ENCODE assay signal across 12 mouse cellular contexts in the genomic region with DNA sequence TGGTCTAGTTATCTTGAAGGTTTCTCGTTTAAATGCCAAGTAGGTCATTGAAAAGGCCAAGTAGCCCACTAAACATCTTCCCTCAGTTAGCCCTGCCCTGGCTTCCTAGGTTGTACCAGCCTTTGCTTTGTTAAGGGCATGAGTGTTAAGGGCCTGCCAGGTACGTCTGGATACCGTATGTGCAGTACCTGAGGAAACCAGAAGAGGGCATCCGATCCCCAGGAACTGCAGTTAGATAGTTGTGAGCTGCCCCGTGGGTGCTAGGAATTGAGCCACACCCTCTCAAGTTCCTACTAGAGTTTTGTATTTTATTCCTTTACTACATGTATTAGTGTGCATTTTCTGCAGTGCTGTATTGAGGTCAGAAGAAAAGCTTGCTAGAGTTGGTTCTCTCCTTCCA. TPM values are rescaled to one million over a fixed set of nuclear protein-coding genes. Genes with fewer than 3 reads are reported as not detected.
DNase-seq lines count a peak whose midpoint lies in the region; TF ChIP-seq lines count a peak whose summit lies in the region.
"Had no signal": no experiment of that assay in that cellular context is flagged by ENCODE, and none has a peak within 500 bp of the region (broad histone marks: within the 10 kb centered on the region; RNA-seq: fewer than 3 reads in every experiment).

No protein-coding gene starts in this region.

- no peak for DNase-seq in heart, adult 2 months
- DNase-seq in heart, adult 11 months: no peak
- DNase-seq in ovary, postnatal 14 days (ENCODE audit: low spot score): peak; percentile 11
- DNase-seq in ovary, postnatal 10 days (ENCODE audit: low spot score): no peak
- DNase-seq in c-Kit-positive CD71-positive TER-119-negative erythroid progenitor cells, embryonic 14.5 days (ENCODE audit: low read depth): peak; percentile 19
- DNase-seq in splenic B cell, adult 2 months (ENCODE audit: low read depth, low spot score): peak; percentile 20
- no peak for DNase-seq in adrenal gland, adult 2 months
- no peak for DNase-seq in left cerebral cortex, postnatal 10 days (ENCODE audit: extremely low spot score in 1 of 2, low spot score in 2 of 2)
- DNase-seq: embryo, embryonic 11 days; heart, postnatal 10 days; retina, postnatal 1 day had no signal

- no peak overlapping the region for H3K4me3 ChIP-seq in heart, adult 2 months
- H3K4me3 ChIP-seq: liver, embryonic 15.5 days had no signal

- no peak for TF ChIP-seq POLR2A in heart, adult 2 months (IDR thresholded peaks at IDR 0.05; ENCODE audit: insufficient read depth, low read depth, low read length)

- H3K27me3 ChIP-seq in heart, adult 2 months (ENCODE audit: control insufficient read depth, insufficient read depth, low read length): no peaks in the 10 kb centered on the region
- no peaks in the 10 kb centered on the region for H3K27me3 ChIP-seq in splenic B cell, adult 2 months (ENCODE audit: control insufficient read depth, insufficient read depth, low read length, poor library complexity, severe bottlenecking)
- H3K27me3 ChIP-seq: liver, embryonic 15.5 days had no signal

- intact Hi-C loops in heart, adult 2 months (cut with DNase I): no loop called here
- intact Hi-C loops in left cerebral cortex, postnatal 10 days (cut with DNase I): no loop called here

- 95% methylated on average over 5 of the region's 5 CpGs for WGBS in heart, adult 2 months

- H3K79me2 ChIP-seq in heart, adult 2 months (replicated peaks; ENCODE audit: control insufficient read depth, insufficient read depth, low read length): no peaks in the 10 kb centered on the region

- no peaks in the 10 kb centered on the region for H3K36me3 ChIP-seq in heart, adult 2 months (ENCODE audit: control insufficient read depth, insufficient read depth, low read length)
- peaks cover 8% of the 10 kb centered on the region for H3K36me3 ChIP-seq in splenic B cell, adult 2 months (ENCODE audit: control insufficient read depth, insufficient read depth, low read length, poor library complexity, severe bottlenecking)

- no peak overlapping the region for H3K9ac ChIP-seq in heart, adult 2 months (ENCODE audit: low read depth, low read length)
- H3K9ac ChIP-seq: liver, embryonic 15.5 days had no signal

- no peak for TF ChIP-seq EP300 in heart, adult 2 months (IDR thresholded peaks at IDR 0.05; ENCODE audit: insufficient read depth, low read depth, low read length)

- TF ChIP-seq CTCF in heart, adult 2 months (IDR thresholded peaks at IDR 0.05): peak; percentile 52

- H3K27ac ChIP-seq in heart, adult 2 months: no peak overlapping the region
- H3K27ac ChIP-seq: liver, embryonic 15.5 days had no signal

- H3K4me1 ChIP-seq in heart, adult 2 months (ENCODE audit: control insufficient read depth, insufficient read depth, low read length): no peaks in the 10 kb centered on the region
- H3K4me1 ChIP-seq: liver, embryonic 15.5 days had no signal

RNA-seq across cellular contexts. Expression of a gene that starts 38.0 kb away (rescaled TPM):
- 100 to 1,000 TPM in 1 of 2 experiments, 10 to 100 TPM in 1; 98.0 to 119 TPM for total RNA-seq in heart, adult 2 months (2021)
- polyA plus RNA-seq in heart, adult 2 months (2012; rRNA removed): 35.5 and 74.4 TPM in 2 replicates
- 10 to 100 TPM; 70.8 to 73.7 TPM for total RNA-seq in adrenal gland, adult 2 months (2021)
- polyA plus RNA-seq in adrenal gland, adult 2 months (2012; rRNA removed): 6.3 and 7.7 TPM in 2 replicates
- 100 to 1,000 TPM; 131 to 137 TPM for total RNA-seq in left cerebral cortex, postnatal 10 days (2021)

Comparison
In these comparisons a context has a peak if more than half of its experiments do, and no peak if none do; other contexts are left out.
1. DNase-seq: peak in ovary, postnatal 14 days (single experiment), c-Kit-positive CD71-positive TER-119-negative erythroid progenitor cells, embryonic 14.5 days (single experiment) and splenic B cell, adult 2 months (single experiment); none in heart, adult 2 months (0 of 2), heart, adult 11 months (single experiment), ovary, postnatal 10 days (single experiment), adrenal gland, adult 2 months (single experiment) and left cerebral cortex, postnatal 10 days (0 of 2).